Comparison of ENCODE assay signal across 8 mouse cellular contexts in the genomic region with DNA sequence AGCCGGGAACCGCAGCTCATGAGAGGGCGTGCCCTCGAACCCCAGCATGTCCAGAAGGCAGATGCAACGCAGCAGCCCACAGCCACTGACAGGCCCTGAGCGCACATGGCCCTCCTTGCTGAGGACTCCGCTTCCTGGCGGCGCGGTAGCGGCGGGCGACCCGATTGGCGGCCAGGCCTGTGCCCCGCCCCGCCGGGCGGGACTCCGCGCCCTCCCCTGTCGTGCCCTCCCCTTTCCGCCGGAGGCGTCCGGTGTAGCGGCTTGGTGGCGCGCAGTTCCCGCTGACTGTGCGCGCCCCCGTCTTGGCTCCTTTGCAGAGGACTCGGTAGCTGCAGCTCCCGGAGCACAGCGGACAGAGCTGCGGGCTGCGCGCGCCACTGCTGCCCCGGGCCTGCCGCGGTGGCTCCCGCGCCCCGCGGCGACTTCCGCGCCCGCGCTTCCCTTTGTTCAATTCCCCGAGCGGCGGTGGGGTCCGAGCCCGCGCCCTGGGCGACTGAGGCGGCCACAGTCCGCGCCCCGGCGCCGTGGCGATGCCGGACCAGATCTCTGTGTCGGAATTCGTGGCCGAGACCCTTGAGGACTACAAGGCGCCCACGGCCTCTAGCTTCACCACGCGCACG.
DNase-seq lines count a peak whose midpoint lies in the region; ATAC-seq and TF ChIP-seq lines count a peak whose summit lies in the region.
"Not testable (repeated sequence)": the region's sequence is repeated elsewhere in the genome, so short reads cannot be mapped to it uniquely, and the experiment has no call there.

No protein-coding gene starts in this region.

- peak; percentile 82 for ATAC-seq in liver, embryonic 12.5 days
- peak; percentile 76; the same call in 1 of the 2 replicates for ATAC-seq in stomach, embryonic 14.5 days (ENCODE audit: insufficient number of reproducible peaks, insufficient read depth, low FRiP score, low read depth)

- H3K27me3 ChIP-seq in E14TG2a.4 (ENCODE audit: insufficient read depth, low read length); hindbrain, embryonic 10.5 days (ENCODE audit: insufficient read depth, poor library complexity, severe bottlenecking); liver, embryonic 12.5 days (replicated peaks); stomach, embryonic 14.5 days (ENCODE audit: control insufficient read depth, insufficient read depth, low read length): not testable (repeated sequence)

- not testable (repeated sequence) for TF ChIP-seq CTCF in E14TG2a.4 (conservative IDR thresholded peaks at IDR 0.05; ENCODE audit: low read length)

- H3K4me1 ChIP-seq in E14TG2a.4 (replicated peaks; ENCODE audit: low read depth, low read length); hindbrain, embryonic 10.5 days (replicated peaks); liver, embryonic 12.5 days; stomach, embryonic 14.5 days (ENCODE audit: control insufficient read depth, insufficient read depth, low read length): not testable (repeated sequence)

- not testable (repeated sequence) for H3K36me3 ChIP-seq in E14TG2a.4 (ENCODE audit: insufficient read depth, low read length); hindbrain, embryonic 10.5 days; liver, embryonic 12.5 days; stomach, embryonic 14.5 days (ENCODE audit: control insufficient read depth, insufficient read depth, low read length)

- peak overlapping the region; percentile 83 for H3K4me3 ChIP-seq in E14TG2a.4 (replicated peaks; ENCODE audit: low read length)
- peak overlapping the region; percentile 50 for H3K4me3 ChIP-seq in hindbrain, embryonic 10.5 days
- peak overlapping the region; percentile 58 for H3K4me3 ChIP-seq in liver, embryonic 12.5 days
- peak overlapping the region; percentile 28 for H3K4me3 ChIP-seq in stomach, embryonic 14.5 days (ENCODE audit: low read depth, low read length)

- WGBS in hindbrain, embryonic 10.5 days, result 4% methylated on average over 75 of the region's 75 CpGs
- WGBS in liver, embryonic 12.5 days (ENCODE audit: insufficient replicate concordance), result 1% methylated on average over 41 of the region's 75 CpGs
- 7% methylated on average over 59 of the region's 75 CpGs for WGBS in stomach, embryonic 14.5 days

- peak; percentile 11 to 45 for DNase-seq in cerebellum, postnatal 10 days
- peak; percentile 6 to 15 for DNase-seq in frontal cortex, postnatal 25 days (ENCODE audit: low spot score in 2 of 2)
- DNase-seq in hindbrain, embryonic 10.5 days (ENCODE audit: low spot score), result peak; percentile 62
- peak; percentile 64 for DNase-seq in layer of hippocampus, adult 11-12 months (ENCODE audit: low spot score)
- peak; percentile 10 for DNase-seq in naive thymus-derived CD4-positive, alpha-beta T cell, adult 2 months (ENCODE audit: low read depth)

- peak overlapping the region; percentile 46; the same call in 1 of the 2 replicates for H3K9ac ChIP-seq in liver, embryonic 12.5 days
- not testable (repeated sequence) for H3K9ac ChIP-seq in stomach, embryonic 14.5 days (replicated peaks; ENCODE audit: low read depth, low read length)

- H3K9me3 ChIP-seq in E14TG2a.4 (ENCODE audit: low read length), result peaks cover 14% of the 10 kb centered on the region
- H3K9me3 ChIP-seq in hindbrain, embryonic 10.5 days, result peaks cover 33% of the 10 kb centered on the region
- not testable (repeated sequence) for H3K9me3 ChIP-seq in liver, embryonic 12.5 days (replicated peaks); stomach, embryonic 14.5 days (ENCODE audit: control insufficient read depth, low read depth, low read length)

- H3K27ac ChIP-seq in hindbrain, embryonic 10.5 days, result peak overlapping the region; percentile 66; the same call in 1 of the 2 replicates
- H3K27ac ChIP-seq in liver, embryonic 12.5 days; stomach, embryonic 14.5 days (ENCODE audit: low read length): not testable (repeated sequence)

- H3K4me2 ChIP-seq in liver, embryonic 12.5 days, result peak overlapping the region; percentile 65
- H3K4me2 ChIP-seq in stomach, embryonic 14.5 days (replicated peaks; ENCODE audit: low read depth, low read length), result 0 out of 2 replicates have a peak overlapping the region, but pooled peaks have one; percentile 16

Comparison
In these comparisons a context has a peak if more than half of its experiments do, and no peak if none do; other contexts are left out.
1. H3K4me3 ChIP-seq: peak in every context shown above with its lines; median percentile 83 in E14TG2a.4; 58 in liver, embryonic 12.5 days; 50 in hindbrain, embryonic 10.5 days; 28 in stomach, embryonic 14.5 days.
2. DNase-seq: peak in every context shown above with its lines; median percentile 64 in layer of hippocampus, adult 11-12 months; 62 in hindbrain, embryonic 10.5 days; 28 in cerebellum, postnatal 10 days; 10 in frontal cortex, postnatal 25 days; 10 in naive thymus-derived CD4-positive, alpha-beta T cell, adult 2 months.